Mouse (Mus musculus) intestine, embryonic 16.5 days (tissue): Measurements from ENCODE around the gene Tubb1. TPM values are rescaled to one million over a fixed set of nuclear protein-coding genes. Genes with fewer than 3 reads are reported as not detected.
A peak's percentile ranks its signal among the peaks of the same experiment; 100 is the strongest.

Experiments
- ATAC-seq: fragments of 200-750 bp; cut with Nextera tagmentation; 2 replicates; pipeline ENCODE4 v1.8.0; 2017; ENCODE audit warnings: moderate TSS enrichment, moderate library complexity
- H3K27ac ChIP-seq: fragments of 300-500 bp; sonication (generic); 2 replicates; pipeline ENCODE4 v1.5.1; 2014; ENCODE audit warnings: mild to moderate bottlenecking, low read length
- H3K27me3 ChIP-seq: fragments of 300-500 bp; sonication (generic); replicated peaks from 2 replicates; pipeline ENCODE4 v1.6.1; 2014; ENCODE audit warnings: low read length, control low read depth, mixed read lengths; ENCODE audit not compliant: control insufficient read depth, insufficient read depth
- H3K36me3 ChIP-seq: fragments of 300-500 bp; sonication (generic); 2 replicates; pipeline ENCODE4 v1.6.1; 2014; ENCODE audit warnings: low read length, control low read depth; ENCODE audit not compliant: control insufficient read depth, insufficient read depth
- H3K4me1 ChIP-seq: fragments of 300-500 bp; sonication (generic); 2 replicates; pipeline ENCODE4 v1.6.1; 2014; ENCODE audit warnings: low read length, control low read depth, mixed read lengths; ENCODE audit not compliant: control insufficient read depth, insufficient read depth
- H3K4me2 ChIP-seq: fragments of 300-500 bp; sonication (generic); 2 replicates; pipeline ENCODE4 v1.6.1; 2014; ENCODE audit warnings: low read depth, low read length, control low read depth
- H3K4me3 ChIP-seq: fragments of 300-500 bp; sonication (generic); 2 replicates; pipeline ENCODE4 v1.5.1; 2014; ENCODE audit warnings: mild to moderate bottlenecking, low read length
- H3K9ac ChIP-seq: fragments of 300-500 bp; sonication (generic); 2 replicates; pipeline ENCODE4 v1.6.1; 2014; ENCODE audit warnings: low read depth, low read length
- H3K9me3 ChIP-seq: fragments of 300-500 bp; sonication (generic); 2 replicates; pipeline ENCODE4 v1.6.1; 2016; ENCODE audit warnings: low read length, control low read depth; ENCODE audit not compliant: control insufficient read depth
- WGBS: fragments of 180-500 bp; shearing (Covaris S2); extraction: QIAGEN DNeasy Blood & Tissue Kit; methylation state at CpG from one replicate; pipeline ENCODE4 v1.1.7; 2014; 5-methylcytosine and 5-hydroxymethylcytosine counted together
- polyA plus RNA-seq: library from polyadenylated mRNA; unstranded; fragments of >200 nt; fragmentation: Nextera tagmentation; extraction: Ambion mirVana; gene quantifications from 2 replicates; pipeline ENCODE4 v1.2.1, GENCODE M21; 2015

Tubb1 gene
- polyA plus RNA-seq, 1 experiment from 2014 or later, result 1.4 TPM

- ATAC-seq, result peak; percentile 83
- WGBS, result 73% methylated on average over 7 of the region's 7 CpGs
These were observed 3.2 kb downstream of the Tubb1 start for GRCm38 (mm10) chr2:174453681-174454080.

GRCm38 (mm10) chr2:174459365-174459764, 8.9 kb downstream of the Tubb1 start:
- H3K4me2 ChIP-seq, result no peak overlapping the region
- no peak for ATAC-seq
- WGBS, result 51% methylated on average over 2 of the region's 2 CpGs
- no peak overlapping the region for H3K9ac ChIP-seq
- H3K9me3 ChIP-seq, result no peaks in the 10 kb centered on the region
- H3K36me3 ChIP-seq, result peaks cover 11% of the 10 kb centered on the region; the same call in 1 of the 2 replicates
- H3K27me3 ChIP-seq, result no peaks in the 10 kb centered on the region
- no peak overlapping the region for H3K27ac ChIP-seq
- H3K4me3 ChIP-seq, result no peak overlapping the region
- H3K4me1 ChIP-seq, result no peaks in the 10 kb centered on the region

More at GRCm38 (mm10) chr2:174453681-174454080, 3.2 kb downstream of the Tubb1 start:
- H3K4me1 ChIP-seq, result no peaks in the 10 kb centered on the region
- H3K27ac ChIP-seq, result no peak overlapping the region
- no peak overlapping the region for H3K4me3 ChIP-seq
- no peaks in the 10 kb centered on the region for H3K9me3 ChIP-seq
- H3K27me3 ChIP-seq, result no peaks in the 10 kb centered on the region
- no peaks in the 10 kb centered on the region for H3K36me3 ChIP-seq
- H3K4me2 ChIP-seq, result no peak overlapping the region
- H3K9ac ChIP-seq, result no peak overlapping the region

- 36% methylated on average over 10 of the region's 10 CpGs for WGBS
- no peaks in the 10 kb centered on the region for H3K27me3 ChIP-seq
- H3K4me3 ChIP-seq, result peak overlapping the region; percentile 74
- peak overlapping the region; percentile 76 for H3K27ac ChIP-seq
- peak; percentile 27 for ATAC-seq
- H3K4me1 ChIP-seq, result no peaks in the 10 kb centered on the region
- no peaks in the 10 kb centered on the region for H3K9me3 ChIP-seq
- peak overlapping the region; percentile 83 for H3K4me2 ChIP-seq
- H3K9ac ChIP-seq, result peak overlapping the region; percentile 84
- peaks cover 15% of the 10 kb centered on the region; the same call in 1 of the 2 replicates for H3K36me3 ChIP-seq
These were observed 12.9 kb downstream of the Tubb1 start for GRCm38 (mm10) chr2:174463370-174463769.

- 2% methylated on average over 48 of the region's 48 CpGs for WGBS
- peak within 1 kb of the TSS; percentile 74 for H3K4me3 ChIP-seq
- H3K4me2 ChIP-seq, result peak within 1 kb of the TSS; percentile 83
- ATAC-seq, result peak; percentile 100
- H3K36me3 ChIP-seq, result peaks cover 15% of the 10 kb centered on the region; the same call in 1 of the 2 replicates
- H3K9ac ChIP-seq, result peak within 1 kb of the TSS; percentile 84
- no peaks in the 10 kb centered on the region for H3K27me3 ChIP-seq
- H3K9me3 ChIP-seq, result no peaks in the 10 kb centered on the region
- peak within 1 kb of the TSS; percentile 76 for H3K27ac ChIP-seq
- no peaks in the 10 kb centered on the region for H3K4me1 ChIP-seq
These were observed 13.5 kb downstream of the Tubb1 start, which contains the start of gene Atp5e for GRCm38 (mm10) chr2:174463789-174464523. Gene Atp5e, minus strand, starts transcription at chr2:174464105.

GRCm38 (mm10) chr2:174470333-174470732, 19.8 kb downstream of the Tubb1 start:
- peaks cover 23% of the 10 kb centered on the region for H3K4me1 ChIP-seq
- H3K36me3 ChIP-seq, result 0 out of 2 replicates have a peak, but pooled peaks cover 4% of the 10 kb centered on the region
- no peak overlapping the region for H3K9ac ChIP-seq
- H3K4me2 ChIP-seq, result no peak overlapping the region
- 68% methylated on average over 4 of the region's 4 CpGs for WGBS
- H3K27ac ChIP-seq, result no peak overlapping the region
- ATAC-seq, result no peak
- no peak overlapping the region for H3K4me3 ChIP-seq
- no peaks in the 10 kb centered on the region for H3K9me3 ChIP-seq
- H3K27me3 ChIP-seq, result no peaks in the 10 kb centered on the region

GRCm38 (mm10) chr2:174470786-174471405, 20.4 kb downstream of the Tubb1 start:
- no peak for ATAC-seq
- WGBS, result 88% methylated on average over 7 of the region's 7 CpGs
- Histone ChIP-seq H3K9me3 (no peaks in the 10 kb centered on the region), H3K4me3 (no peak overlapping the region), H3K9ac (no peak overlapping the region), H3K4me2 (peak overlapping the region; percentile 76; the same call in 1 of the 2 replicates), H3K4me1 (peaks cover 23% of the 10 kb centered on the region), H3K27me3 (no peaks in the 10 kb centered on the region), H3K27ac (no peak overlapping the region), H3K36me3 (0 out of 2 replicates have a peak, but pooled peaks cover 4% of the 10 kb centered on the region)

GRCm38 (mm10) chr2:174472407-174472806, 21.9 kb downstream of the Tubb1 start:
- Histone ChIP-seq H3K4me2 (peak overlapping the region; percentile 76), H3K36me3 (0 out of 2 replicates have a peak, but pooled peaks cover 4% of the 10 kb centered on the region), H3K9ac (peak overlapping the region; percentile 92), H3K4me3 (peak overlapping the region; percentile 86), H3K4me1 (peaks cover 27% of the 10 kb centered on the region), H3K27me3 (no peaks in the 10 kb centered on the region), H3K27ac (peak overlapping the region; percentile 82), H3K9me3 (no peaks in the 10 kb centered on the region)
- WGBS, result 6% methylated on average over 30 of the region's 30 CpGs
- ATAC-seq, result peak; percentile 41

- WGBS, result under 1% methylated on average over 53 of the region's 53 CpGs
- Histone ChIP-seq H3K36me3 (0 out of 2 replicates have a peak, but pooled peaks cover 4% of the 10 kb centered on the region), H3K4me1 (peaks cover 27% of the 10 kb centered on the region), H3K27me3 (no peaks in the 10 kb centered on the region), H3K9ac (peak within 1 kb of the TSS; percentile 92), H3K4me2 (peak within 1 kb of the TSS; percentile 78), H3K27ac (peak within 1 kb of the TSS; percentile 82), H3K9me3 (no peaks in the 10 kb centered on the region), H3K4me3 (peak within 1 kb of the TSS; percentile 86)
- ATAC-seq, result peak; percentile 96
These were observed 22.5 kb downstream of the Tubb1 start, which contains the start of gene Prelid3b for GRCm38 (mm10) chr2:174472818-174473549. Gene Prelid3b, minus strand, starts transcription at chr2:174473081.

- Histone ChIP-seq H3K9ac (peak overlapping the region; percentile 65), H3K36me3 (no peaks in the 10 kb centered on the region), H3K27me3 (no peaks in the 10 kb centered on the region), H3K4me3 (peak overlapping the region; percentile 86), H3K4me2 (peak overlapping the region; percentile 78), H3K9me3 (no peaks in the 10 kb centered on the region), H3K4me1 (peaks cover 27% of the 10 kb centered on the region), H3K27ac (peak overlapping the region; percentile 67)
- no peak for ATAC-seq
- WGBS, result 81% methylated on average over 5 of the region's 5 CpGs
These were observed 23.0 kb downstream of the Tubb1 start for GRCm38 (mm10) chr2:174473550-174473927.
